Mouse (Mus musculus) 3134 (cell line): ENCODE data around the gene Gnb2.

ENCODE experiments used
- DNase-seq: peaks from one replicate; pipeline ENCODE4 v3.0.0-alpha.2; 2011; ENCODE audit warnings: low spot score; ENCODE audit not compliant: insufficient read length; ENCODE audit errors: extremely low read depth

Gnb2 gene

GRCm38 (mm10) chr5:137533117-137533827 is at the start of gene Gnb2, which contains the start of gene Epo:
TSS of gene Gnb2 (minus strand) at chr5:137533510.
TSS of gene Epo (minus strand) at chr5:137533242.
- peak; percentile 98 for DNase-seq

- no peak for DNase-seq
Measured at GRCm38 (mm10) chr5:137582702-137583101, 49.4 kb upstream of the Gnb2 start.

GRCm38 (mm10) chr5:137580246-137580645 is 46.9 kb upstream of the Gnb2 start:
- DNase-seq: no peak

- no peak for DNase-seq
Measured at GRCm38 (mm10) chr5:137574470-137574901, 41.2 kb upstream of the Gnb2 start.

GRCm38 (mm10) chr5:137570691-137571586 is 37.6 kb upstream of the Gnb2 start:
- no peak for DNase-seq

- DNase-seq: no peak
Measured at GRCm38 (mm10) chr5:137570181-137570580, 36.9 kb upstream of the Gnb2 start.

GRCm38 (mm10) chr5:137569665-137570064 is 36.4 kb upstream of the Gnb2 start, which contains the start of gene Tfr2:
TSS of gene Tfr2 (plus strand) at chr5:137569840.
- DNase-seq: peak; percentile 89

- no peak for DNase-seq
Measured at GRCm38 (mm10) chr5:137569031-137569430, 35.7 kb upstream of the Gnb2 start.

GRCm38 (mm10) chr5:137568223-137568798 is 35.0 kb upstream of the Gnb2 start:
- no peak for DNase-seq

- no peak for DNase-seq
Measured at GRCm38 (mm10) chr5:137566416-137566815, 33.1 kb upstream of the Gnb2 start.

GRCm38 (mm10) chr5:137565744-137566143 is 32.4 kb upstream of the Gnb2 start:
- DNase-seq: no peak

- no peak for DNase-seq
Measured at GRCm38 (mm10) chr5:137562965-137563364, 29.7 kb upstream of the Gnb2 start.

- DNase-seq: no peak
Measured at GRCm38 (mm10) chr5:137561556-137561955, 28.2 kb upstream of the Gnb2 start.

GRCm38 (mm10) chr5:137553898-137554297 is 20.6 kb upstream of the Gnb2 start:
- no peak for DNase-seq

- no peak for DNase-seq
Measured at GRCm38 (mm10) chr5:137553411-137553837, 20.1 kb upstream of the Gnb2 start, which contains the start of gene Actl6b. TSS of gene Actl6b (plus strand) at chr5:137553517.

- no peak for DNase-seq
Measured at GRCm38 (mm10) chr5:137553000-137553399, 19.7 kb upstream of the Gnb2 start.

- DNase-seq: no peak
Measured at GRCm38 (mm10) chr5:137551119-137551518, 17.8 kb upstream of the Gnb2 start.

- DNase-seq: no peak
Measured at GRCm38 (mm10) chr5:137549840-137550239, 16.5 kb upstream of the Gnb2 start.

- no peak for DNase-seq
Measured at GRCm38 (mm10) chr5:137545596-137545995, 12.3 kb upstream of the Gnb2 start.

GRCm38 (mm10) chr5:137544926-137545325 is 11.6 kb upstream of the Gnb2 start:
- no peak for DNase-seq
